Mouse (Mus musculus): Measurements from ENCODE around the gene Dnajc13.

The Dnajc13 gene

GRCm38 (mm10) chr9:104183181-104183580, 79.5 kb downstream of the Dnajc13 start:
- DNase-seq (ENCODE audit: low read depth): no peak

DNA sequence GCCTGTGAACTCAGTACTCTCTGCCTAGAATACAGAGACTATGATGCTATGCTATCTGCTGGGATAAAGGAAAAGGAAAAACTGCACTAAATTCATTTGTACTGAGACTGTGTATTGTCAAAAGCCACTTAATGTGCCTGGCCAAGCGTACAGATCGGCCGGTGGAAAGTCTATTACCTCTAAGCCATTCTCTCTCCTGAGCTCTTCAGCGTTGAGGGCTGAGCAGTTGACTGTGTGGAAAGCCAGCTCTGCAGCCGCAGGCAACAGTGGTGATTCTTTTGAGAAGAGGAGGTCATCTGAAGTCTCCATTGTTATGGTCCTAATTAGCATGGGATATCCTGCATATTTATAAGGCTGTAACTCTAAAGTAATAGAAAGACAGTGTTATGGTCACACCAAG, 80.4 kb downstream of the Dnajc13 start:
- no peak for DNase-seq (ENCODE audit: low read depth)

DNA sequence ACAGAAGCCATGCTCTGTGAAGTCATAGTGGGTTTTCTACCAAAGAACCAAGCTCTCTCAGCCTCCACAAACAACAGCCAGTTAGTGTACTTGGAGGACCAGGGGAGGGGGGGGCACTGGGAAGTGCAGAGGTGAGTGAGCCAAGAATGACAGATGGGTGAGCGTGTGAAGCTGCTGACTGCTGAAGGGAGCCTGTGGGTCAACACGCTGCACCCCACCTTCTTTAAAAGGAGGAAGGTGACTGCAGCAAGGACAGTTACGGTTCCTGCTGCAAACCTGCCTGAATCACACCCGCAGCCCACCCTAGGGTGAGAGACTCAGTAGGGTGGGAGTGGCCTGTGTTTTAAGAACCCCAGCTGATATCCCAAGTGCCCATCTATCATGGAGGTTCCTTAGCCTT, 81.1 kb downstream of the Dnajc13 start:
- no peak for DNase-seq (ENCODE audit: low read depth)

DNA sequence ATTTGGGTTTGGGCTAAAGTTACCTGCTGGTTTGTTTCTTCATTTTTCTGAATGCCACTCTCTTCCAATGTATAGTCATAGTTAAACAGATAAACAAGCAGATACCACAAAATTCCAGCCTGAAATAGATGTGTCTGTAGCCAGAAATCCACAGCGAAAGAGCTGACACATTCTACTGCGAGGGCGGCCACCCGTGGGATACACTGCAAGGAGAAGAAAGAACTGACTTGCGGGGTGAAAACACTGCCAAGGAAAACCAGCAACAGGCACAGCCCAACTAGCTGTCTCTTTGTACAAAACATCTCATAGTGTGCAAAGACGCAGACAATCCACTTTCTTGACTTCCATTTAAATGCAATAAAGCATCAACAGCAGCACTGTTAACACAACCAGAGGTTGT, 82.7 kb downstream of the Dnajc13 start:
- DNase-seq (ENCODE audit: low read depth): no peak

GRCm38 (mm10) chr9:104172342-104172741, 90.4 kb downstream of the Dnajc13 start:
- DNase-seq (ENCODE audit: low read depth): no peak

- DNase-seq (ENCODE audit: low read depth): no peak
Measured at GRCm38 (mm10) chr9:104171651-104172050, 91.1 kb downstream of the Dnajc13 start.

DNA sequence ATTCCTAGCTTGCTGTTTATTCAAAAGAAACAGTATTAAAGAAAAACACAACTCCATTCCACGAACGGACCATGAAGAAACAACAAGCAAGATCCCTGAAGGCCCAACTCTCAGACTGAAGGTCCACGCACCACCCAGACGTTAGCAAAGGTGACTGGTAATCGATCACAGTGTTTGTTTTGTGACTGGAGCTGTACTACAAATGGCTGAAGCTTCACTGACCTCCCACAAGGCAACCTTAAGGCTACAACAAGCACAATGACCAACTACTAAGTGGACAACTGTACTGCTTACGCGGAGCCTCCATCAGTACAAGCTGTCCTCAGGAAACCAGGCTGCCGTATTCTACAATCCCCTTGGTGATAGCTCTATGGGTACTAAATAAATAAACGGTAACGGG, 92.7 kb downstream of the Dnajc13 start:
- no peak for DNase-seq (ENCODE audit: low read depth)

DNA sequence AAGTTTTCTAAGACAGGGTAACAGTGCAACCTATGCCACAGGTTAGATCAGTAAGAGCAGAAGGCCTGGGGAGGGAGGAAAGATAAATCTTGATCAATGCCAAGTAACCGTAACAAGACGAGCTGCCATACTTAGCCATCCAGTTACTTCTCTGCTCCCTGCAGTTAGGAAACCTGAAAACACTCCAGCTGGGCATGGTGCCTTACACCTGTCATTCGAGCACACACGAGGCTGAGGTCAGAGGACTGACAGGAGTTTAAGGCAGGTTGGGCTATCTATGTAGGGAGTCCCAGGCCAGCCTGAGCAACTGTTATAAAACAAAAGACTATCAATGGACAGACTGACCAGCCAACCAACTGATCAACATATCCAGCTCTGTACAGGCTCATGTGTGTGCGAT, 96.8 kb downstream of the Dnajc13 start:
- no peak for DNase-seq (ENCODE audit: low read depth)

- DNase-seq (ENCODE audit: low read depth): no peak
Measured at GRCm38 (mm10) chr9:104164194-104164593, 98.5 kb downstream of the Dnajc13 start.

- DNase-seq (ENCODE audit: low read depth): no peak
Measured at GRCm38 (mm10) chr9:104161117-104161516, 101.6 kb downstream of the Dnajc13 start.

- DNase-seq (ENCODE audit: low read depth): no peak
Measured at GRCm38 (mm10) chr9:104157291-104157690, 105.4 kb downstream of the Dnajc13 start.

- no peak for DNase-seq (ENCODE audit: low read depth)
Measured at GRCm38 (mm10) chr9:104156506-104156905, 106.2 kb downstream of the Dnajc13 start.

DNA sequence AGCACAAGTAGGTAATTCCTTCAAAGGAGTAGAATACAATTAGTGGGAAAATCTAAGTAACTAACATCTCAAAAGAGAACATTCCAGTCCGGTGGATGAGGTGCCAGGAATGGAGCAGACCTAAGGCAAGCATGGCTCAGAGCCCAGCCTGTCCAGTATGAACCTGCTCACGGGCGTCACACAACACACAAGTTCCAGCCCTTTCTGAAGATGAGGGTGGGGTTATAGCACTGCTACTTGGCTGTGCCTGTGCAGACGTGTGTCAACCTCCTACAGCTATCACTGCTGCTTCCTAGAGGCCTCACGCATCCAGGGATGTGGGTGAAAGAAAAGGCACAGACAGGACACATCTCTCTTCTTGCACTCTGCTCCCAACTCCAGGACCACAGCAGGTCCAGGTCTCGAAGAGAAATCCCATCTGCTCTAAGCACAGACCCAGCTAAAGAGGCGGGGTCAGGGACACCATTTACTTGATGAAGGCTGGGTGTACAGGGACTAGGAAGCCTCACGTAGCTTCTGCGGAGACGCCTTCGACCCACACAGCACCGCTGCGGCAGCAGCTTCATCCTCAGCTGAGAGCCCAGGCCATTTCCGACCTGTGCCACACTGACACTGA, 107.5 kb downstream of the Dnajc13 start:
- DNase-seq (ENCODE audit: low read depth): no peak

DNA sequence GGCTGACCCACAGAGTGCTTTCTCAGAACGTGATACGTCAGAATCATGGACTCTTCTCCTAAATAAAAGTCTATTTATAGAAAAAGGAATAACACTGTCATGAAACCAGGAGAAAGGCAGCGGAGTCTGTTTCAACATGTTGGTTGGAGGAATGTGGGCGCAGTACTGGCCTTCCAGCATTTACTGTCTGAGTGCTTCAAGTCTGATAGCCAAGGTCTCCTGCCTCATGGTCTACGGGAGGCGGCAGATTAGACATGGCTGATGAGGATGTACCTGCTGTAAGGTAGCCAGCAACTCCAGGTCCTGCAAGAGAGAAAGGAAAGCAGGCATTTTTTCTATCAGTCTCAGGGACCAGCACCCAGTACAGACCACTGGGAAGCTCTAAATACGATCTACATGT, 110.6 kb downstream of the Dnajc13 start:
- DNase-seq (ENCODE audit: low read depth): no peak

DNA sequence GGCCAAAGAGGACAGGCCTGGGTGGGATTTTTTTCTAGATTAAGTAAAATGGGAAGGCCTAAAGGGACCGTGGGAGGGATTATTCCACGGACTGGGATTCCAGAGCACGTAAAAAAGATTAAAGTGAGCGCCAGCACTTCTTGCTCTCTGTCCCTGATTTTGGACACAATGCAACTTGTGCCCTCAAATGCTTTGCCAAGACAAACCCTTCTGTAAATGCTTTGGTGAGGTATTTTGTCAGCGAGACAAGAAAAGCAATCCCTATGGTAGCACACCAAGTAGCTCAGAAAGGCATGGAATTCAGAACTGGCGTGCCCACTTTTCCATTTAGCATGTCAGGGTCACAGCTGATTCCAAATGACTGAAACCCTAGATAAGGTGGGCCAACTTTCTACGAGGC, 113.8 kb downstream of the Dnajc13 start:
- DNase-seq (ENCODE audit: low read depth): no peak

DNA sequence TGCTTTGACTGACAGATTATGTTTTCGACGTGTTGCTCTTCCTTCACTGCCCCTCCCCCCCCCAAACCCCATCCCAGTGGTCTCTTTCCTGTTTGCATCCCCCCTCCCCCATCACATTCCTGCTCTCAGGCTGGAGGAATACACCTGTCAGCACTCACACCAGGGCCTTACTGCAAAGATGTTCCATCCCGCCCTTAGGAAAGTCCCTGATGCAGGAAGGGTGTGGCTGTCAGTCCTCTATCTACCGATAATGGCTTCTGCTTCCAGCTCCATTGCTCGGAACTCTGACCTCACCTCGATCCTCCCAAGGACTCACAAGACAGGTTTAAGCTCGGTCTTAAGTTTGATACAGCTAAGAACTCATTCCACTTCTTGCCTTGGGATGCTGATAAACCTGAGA, 116.0 kb downstream of the Dnajc13 start:
- DNase-seq (ENCODE audit: low read depth): no peak

GRCm38 (mm10) chr9:104144314-104144996, 118.3 kb downstream of the Dnajc13 start:
- DNase-seq (ENCODE audit: low read depth): peak; percentile 5

- no peak for DNase-seq (ENCODE audit: low read depth)
Measured at GRCm38 (mm10) chr9:104142805-104143204, 119.9 kb downstream of the Dnajc13 start.

DNA sequence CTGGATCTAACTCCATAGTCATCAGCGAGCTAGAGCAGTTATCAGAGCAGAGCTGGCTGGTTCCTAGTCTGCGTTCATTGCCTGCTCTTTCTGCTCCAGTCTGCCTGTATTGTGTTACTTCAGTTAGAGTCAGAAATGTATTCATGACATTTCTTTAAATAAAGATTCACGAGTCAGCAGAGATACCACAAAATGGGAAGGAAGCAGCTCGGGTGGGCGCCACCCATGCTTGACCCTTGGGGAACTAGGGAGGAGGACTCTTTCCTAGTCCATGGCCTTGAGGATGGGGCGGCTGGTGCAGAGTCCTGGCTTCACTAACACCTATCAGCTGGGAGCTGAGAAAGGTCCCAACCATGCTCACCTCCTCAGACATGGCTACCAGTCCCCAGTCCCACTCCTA, 122.4 kb downstream of the Dnajc13 start:
- no peak for DNase-seq (ENCODE audit: low read depth)

DNA sequence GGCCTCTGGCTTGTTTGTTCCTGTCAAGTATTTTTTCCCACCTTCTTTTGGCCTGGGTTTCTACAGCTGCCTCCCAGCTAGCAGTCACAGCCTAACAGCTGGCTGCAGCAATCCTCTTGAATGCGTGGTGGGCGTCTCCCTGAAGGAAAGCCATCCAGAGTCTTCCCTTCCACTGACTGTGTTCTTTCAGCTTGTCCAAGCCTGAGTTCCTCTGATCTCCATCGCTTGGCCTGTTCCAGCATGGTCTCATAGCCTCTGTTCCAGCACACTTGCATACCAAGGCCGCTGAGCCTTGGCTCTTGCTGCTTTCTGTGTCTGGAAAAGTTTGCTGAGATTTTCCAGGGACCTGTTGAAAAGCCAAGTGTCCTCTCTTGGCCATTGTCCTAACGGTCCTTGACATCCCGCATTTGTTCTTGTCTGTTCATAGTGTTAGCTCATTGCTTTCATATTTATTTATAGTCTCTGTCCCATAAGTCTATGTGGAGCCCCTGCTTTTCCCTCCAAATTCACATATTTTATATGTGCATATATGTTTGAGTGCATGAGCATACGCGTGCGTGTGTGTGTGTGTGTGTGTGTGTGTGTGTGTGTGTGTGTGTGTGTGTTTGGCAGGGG, 132.5 kb downstream of the Dnajc13 start:
- no peak for DNase-seq (ENCODE audit: low read depth)

- no peak for DNase-seq (ENCODE audit: low read depth)
Measured at GRCm38 (mm10) chr9:104128110-104128509, 134.6 kb downstream of the Dnajc13 start.

DNA sequence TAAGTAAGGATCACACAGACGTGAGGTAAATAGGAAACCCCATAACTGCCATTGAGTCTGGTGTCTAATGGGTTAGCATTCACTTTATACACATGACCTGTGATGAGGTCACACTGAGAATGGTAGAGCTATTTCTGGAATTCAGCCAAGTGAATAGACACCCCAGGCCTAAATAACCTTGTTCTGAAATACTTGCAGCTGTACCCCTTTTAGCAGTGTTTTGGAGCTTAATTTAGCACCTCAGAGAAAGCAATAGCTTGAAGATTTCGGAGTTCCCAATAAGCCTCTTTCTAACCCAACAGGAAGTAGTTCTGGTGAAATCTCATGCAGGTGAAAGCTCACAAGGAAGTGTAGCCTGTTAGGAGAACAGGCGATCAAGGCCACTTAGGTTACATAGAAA, 135.9 kb downstream of the Dnajc13 start, which contains the start of gene Ackr4:
Gene Ackr4 (minus strand): TSS at position 101 of the 400 bp plus-strand sequence.
- DNase-seq (ENCODE audit: low read depth): no peak

- DNase-seq (ENCODE audit: low read depth): no peak
Measured at GRCm38 (mm10) chr9:104123622-104124021, 139.1 kb downstream of the Dnajc13 start.

- DNase-seq (ENCODE audit: low read depth): no peak
Measured at GRCm38 (mm10) chr9:104123101-104123500, 139.6 kb downstream of the Dnajc13 start.
